Mouse (Mus musculus): ENCODE results near the gene Vwa5b1.

DNA sequence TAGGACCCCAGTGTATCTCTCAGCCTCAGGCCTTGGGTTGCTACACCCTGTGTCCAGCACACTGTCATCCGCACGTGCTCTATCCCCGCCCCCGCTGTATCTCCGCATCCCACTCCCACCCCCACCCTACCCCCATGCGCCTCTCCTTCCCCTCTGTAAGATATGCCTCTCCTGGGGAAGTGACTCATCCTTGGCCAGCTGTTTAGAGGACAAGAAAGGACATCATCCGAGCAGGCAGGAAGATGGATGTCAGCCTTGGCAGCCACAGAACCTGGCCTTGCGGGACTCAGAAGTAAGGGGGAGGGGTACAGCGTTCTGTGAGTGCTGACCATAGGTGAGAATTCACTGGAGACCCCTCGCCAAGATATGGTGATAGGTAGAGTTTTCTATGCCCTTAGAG, 30.8 kb upstream of the Vwa5b1 start:
- TF ChIP-seq CTCF (IDR thresholded peaks at IDR 0.05), result no peak
- TF ChIP-seq EP300 (IDR thresholded peaks at IDR 0.05), result no peak
